Comparison of ENCODE assay signal across 22 mouse cellular contexts in genomic region chr11:116432127-116432526, GRCm38 (mm10). TPM values are rescaled to one million over a fixed set of nuclear protein-coding genes. Genes with fewer than 3 reads are reported as not detected.
DNase-seq lines count a peak whose midpoint lies in the region; ATAC-seq and TF ChIP-seq lines count a peak whose summit lies in the region.
"Had no signal": no experiment of that assay in that cellular context is flagged by ENCODE, and none has a peak within 500 bp of the region (broad histone marks: within the 10 kb centered on the region; RNA-seq: fewer than 3 reads in every experiment).

No protein-coding gene starts in this region.

- no peak for DNase-seq in kidney, postnatal 0 days (ENCODE audit: low spot score)
- no peak for DNase-seq in kidney, adult 2 months
- DNase-seq in spleen, adult 12 weeks (ENCODE audit: low spot score): no peak
- no peak for DNase-seq in gastrocnemius, postnatal 36 days
- DNase-seq: adrenal gland, adult 8-10 months; cerebellum, adult 9-10 months; heart, postnatal 10 days; liver, embryonic 13.5 days; lung, postnatal 14 days; spleen, adult 18-20 months had no signal

- ATAC-seq in kidney, postnatal 0 days (replicated peaks; ENCODE audit: low FRiP score, low read depth): no peak
- no peak for ATAC-seq in intestine, embryonic 15.5 days
- ATAC-seq in stomach, embryonic 15.5 days (ENCODE audit: insufficient read depth, low FRiP score, low read depth): no peak
- ATAC-seq: forebrain, embryonic 15.5 days; midbrain, embryonic 16.5 days; Patski had no signal

- no peak overlapping the region for H3K9ac ChIP-seq in kidney, postnatal 0 days (ENCODE audit: low read depth, low read length)
- H3K9ac ChIP-seq in intestine, embryonic 15.5 days: no peak overlapping the region
- H3K9ac ChIP-seq in stomach, embryonic 15.5 days: no peak overlapping the region
- H3K9ac ChIP-seq: forebrain, embryonic 15.5 days; hindbrain, embryonic 14.5 days; limb, embryonic 12.5 days had no signal

- intact Hi-C loops in gastrocnemius, postnatal 36 days (cut with DNase I): loop anchor here (5.0 kb wide), 1 partner anchor 35 kb away; no protein-coding TSS in a partner anchor

- H3K27ac ChIP-seq in kidney, postnatal 0 days: peak overlapping the region; percentile 71; the same call in 1 of the 2 replicates
- H3K27ac ChIP-seq in kidney, adult 2 months (ENCODE audit: insufficient read depth, low read depth, low read length): no peak overlapping the region
- peak overlapping the region; percentile 90 for H3K27ac ChIP-seq in intestine, embryonic 15.5 days
- H3K27ac ChIP-seq in stomach, embryonic 15.5 days: peak overlapping the region; percentile 86
- H3K27ac ChIP-seq: forebrain, embryonic 15.5 days; hindbrain, embryonic 14.5 days; limb, embryonic 12.5 days; liver, embryonic 13.5 days had no signal

- H3K9me3 ChIP-seq in kidney, postnatal 0 days (replicated peaks; ENCODE audit: low read length): no peaks in the 10 kb centered on the region
- H3K9me3 ChIP-seq in E14TG2a.4 (ENCODE audit: low read length): no peaks in the 10 kb centered on the region
- no peaks in the 10 kb centered on the region for H3K9me3 ChIP-seq in intestine, embryonic 15.5 days
- H3K9me3 ChIP-seq in stomach, embryonic 15.5 days: no peaks in the 10 kb centered on the region
- H3K9me3 ChIP-seq: forebrain, embryonic 15.5 days; limb, embryonic 12.5 days; liver, embryonic 13.5 days; megakaryocyte, embryonic 14.5 days had no signal

- TF ChIP-seq POLR2A in kidney, adult 2 months (IDR thresholded peaks at IDR 0.05; ENCODE audit: low read depth, low read length): no peak

- no peak for TF ChIP-seq CTCF in kidney, postnatal 0 days (IDR thresholded peaks at IDR 0.05; ENCODE audit: low read depth)
- TF ChIP-seq CTCF in kidney, adult 2 months (conservative IDR thresholded peaks at IDR 0.05; ENCODE audit: insufficient read depth, insufficient read length, low read depth, low read length): no peak
- no peak for TF ChIP-seq CTCF in E14TG2a.4 (conservative IDR thresholded peaks at IDR 0.05; ENCODE audit: low read length)

- no peak overlapping the region for H3K4me3 ChIP-seq in kidney, postnatal 0 days (replicated peaks; ENCODE audit: low read depth, low read length)
- H3K4me3 ChIP-seq in kidney, adult 2 months (ENCODE audit: insufficient read depth, low read depth, low read length): no peak overlapping the region
- peak overlapping the region; percentile 63 for H3K4me3 ChIP-seq in E14TG2a.4 (replicated peaks; ENCODE audit: low read length)
- no peak overlapping the region for H3K4me3 ChIP-seq in intestine, embryonic 15.5 days (replicated peaks)
- H3K4me3 ChIP-seq in stomach, embryonic 15.5 days (replicated peaks): no peak overlapping the region
- H3K4me3 ChIP-seq: forebrain, embryonic 15.5 days; limb, embryonic 12.5 days; liver, embryonic 13.5 days; megakaryocyte, embryonic 14.5 days had no signal

- no peaks in the 10 kb centered on the region for H3K27me3 ChIP-seq in kidney, postnatal 0 days (ENCODE audit: insufficient read depth, low read length)
- H3K27me3 ChIP-seq in kidney, adult 2 months (replicated peaks; ENCODE audit: control insufficient read depth, insufficient read depth, low read length): no peaks in the 10 kb centered on the region
- no peaks in the 10 kb centered on the region for H3K27me3 ChIP-seq in E14TG2a.4 (ENCODE audit: insufficient read depth, low read length)
- no peaks in the 10 kb centered on the region for H3K27me3 ChIP-seq in intestine, embryonic 15.5 days (replicated peaks)
- no peaks in the 10 kb centered on the region for H3K27me3 ChIP-seq in stomach, embryonic 15.5 days (replicated peaks)
- H3K27me3 ChIP-seq: forebrain, embryonic 15.5 days; liver, embryonic 13.5 days; megakaryocyte, embryonic 14.5 days; Patski had no signal

- peaks cover 1% of the 10 kb centered on the region; the same call in 1 of the 2 replicates for H3K36me3 ChIP-seq in kidney, postnatal 0 days (ENCODE audit: insufficient read depth, low read length)
- no peaks in the 10 kb centered on the region; the same call in 1 of the 2 replicates for H3K36me3 ChIP-seq in kidney, adult 2 months (ENCODE audit: control insufficient read depth, insufficient read depth, low read length)
- peaks cover 23% of the 10 kb centered on the region for H3K36me3 ChIP-seq in E14TG2a.4 (ENCODE audit: insufficient read depth, low read length)
- peaks cover 10% of the 10 kb centered on the region for H3K36me3 ChIP-seq in intestine, embryonic 15.5 days
- H3K36me3 ChIP-seq in stomach, embryonic 15.5 days: no peaks in the 10 kb centered on the region
- H3K36me3 ChIP-seq: forebrain, embryonic 15.5 days had no signal

- H3K4me1 ChIP-seq in kidney, postnatal 0 days (replicated peaks; ENCODE audit: insufficient read depth, low read length): peaks cover 24% of the 10 kb centered on the region
- peaks cover 38% of the 10 kb centered on the region for H3K4me1 ChIP-seq in kidney, adult 2 months (ENCODE audit: control insufficient read depth, insufficient read depth, low read length)
- peaks cover 81% of the 10 kb centered on the region for H3K4me1 ChIP-seq in E14TG2a.4 (replicated peaks; ENCODE audit: low read depth, low read length)
- H3K4me1 ChIP-seq in intestine, embryonic 15.5 days (replicated peaks): peaks cover 20% of the 10 kb centered on the region
- peaks cover 42% of the 10 kb centered on the region for H3K4me1 ChIP-seq in stomach, embryonic 15.5 days

- WGBS in kidney, postnatal 0 days: 68% methylated on average over 6 of the region's 6 CpGs
- 60% methylated on average over 6 of the region's 6 CpGs for WGBS in kidney, adult 2 months
- 54% methylated on average over 6 of the region's 6 CpGs for WGBS in intestine, embryonic 15.5 days
- 59% methylated on average over 6 of the region's 6 CpGs for WGBS in stomach, embryonic 15.5 days

- no peak overlapping the region for H3K4me2 ChIP-seq in kidney, postnatal 0 days (ENCODE audit: low read length)
- peak overlapping the region; percentile 46 for H3K4me2 ChIP-seq in intestine, embryonic 15.5 days (replicated peaks)
- H3K4me2 ChIP-seq in stomach, embryonic 15.5 days: peak overlapping the region; percentile 23; the same call in 1 of the 2 replicates
- H3K4me2 ChIP-seq: forebrain, embryonic 15.5 days; heart, embryonic 11.5 days; hindbrain, embryonic 14.5 days; limb, embryonic 12.5 days had no signal

RNA-seq across cellular contexts. Expression of gene Ubald2, which starts 1.8 kb away (rescaled TPM):
- polyA plus RNA-seq in kidney, postnatal 0 days (2015; fragmentation: Nextera tagmentation; extraction: Ambion mirVana): 53.5 and 53.6 TPM in 2 replicates
- polyA plus RNA-seq in kidney, adult 2 months (2012; rRNA removed): 195 and 211 TPM in 2 replicates
- 48.8 and 50.7 TPM in 2 replicates for polyA plus RNA-seq in intestine, embryonic 15.5 days (2015; fragmentation: Nextera tagmentation; extraction: Ambion mirVana)
- 37.7 and 37.9 TPM in 2 replicates for polyA plus RNA-seq in stomach, embryonic 15.5 days (2015; fragmentation: Nextera tagmentation; extraction: Ambion mirVana)
- total RNA-seq in gastrocnemius, postnatal 36 days (2021): 10 to 100 TPM; 41.8 to 56.5 TPM

RNA-seq across cellular contexts. Expression of gene Rnf157, which starts 19.3 kb away (rescaled TPM):
- 7.4 and 8.1 TPM in 2 replicates for polyA plus RNA-seq in kidney, postnatal 0 days (2015; fragmentation: Nextera tagmentation; extraction: Ambion mirVana)
- 2.5 and 2.9 TPM in 2 replicates for polyA plus RNA-seq in kidney, adult 2 months (2012; rRNA removed)
- polyA plus RNA-seq in intestine, embryonic 15.5 days (2015; fragmentation: Nextera tagmentation; extraction: Ambion mirVana): 16.4 and 18.2 TPM in 2 replicates
- 13.5 and 14.5 TPM in 2 replicates for polyA plus RNA-seq in stomach, embryonic 15.5 days (2015; fragmentation: Nextera tagmentation; extraction: Ambion mirVana)
- 10 to 100 TPM; 23.0 to 24.5 TPM for total RNA-seq in gastrocnemius, postnatal 36 days (2021)

RNA-seq across cellular contexts. Expression of gene Qrich2, which starts 33.9 kb away (rescaled TPM):
- polyA plus RNA-seq in kidney, postnatal 0 days (2015; fragmentation: Nextera tagmentation; extraction: Ambion mirVana): 0.24 and 0.32 TPM in 2 replicates
- polyA plus RNA-seq in kidney, adult 2 months (2012; rRNA removed): 0.08 and 0.24 TPM in 2 replicates
- 0.30 TPM in 1 of 2 replicates, not detected in the other for polyA plus RNA-seq in intestine, embryonic 15.5 days (2015; fragmentation: Nextera tagmentation; extraction: Ambion mirVana)
- polyA plus RNA-seq in stomach, embryonic 15.5 days (2015; fragmentation: Nextera tagmentation; extraction: Ambion mirVana): 0.46 and 0.50 TPM in 2 replicates
- under 1 TPM in 1 of 2 experiments, not detected in 1; 0.05 TPM for total RNA-seq in gastrocnemius, postnatal 36 days (2021)
- total RNA-seq: common myeloid progenitor, adult 5-6 weeks; heart, postnatal 10 days had no signal
- polyA plus RNA-seq: embryonic facial prominence, embryonic 11.5 days; forebrain, embryonic 15.5 days; hindbrain, embryonic 14.5 days; liver, embryonic 13.5 days had no signal
